Mouse (Mus musculus) heart, embryonic 16.5 days (tissue): ENCODE results near the gene Pgm1. TPM values are rescaled to one million over a fixed set of nuclear protein-coding genes. Genes with fewer than 3 reads are reported as not detected.
A peak's percentile ranks its signal among the peaks of the same experiment; 100 is the strongest.

Source experiments
- ATAC-seq: fragments of 200-750 bp; cut with Nextera tagmentation; replicated peaks from 2 replicates; pipeline ENCODE4 v1.8.0; 2017; ENCODE audit warnings: moderate number of reproducible peaks; ENCODE audit not compliant: insufficient read depth, low FRiP score; ENCODE audit errors: extremely low read depth
- H3K27ac ChIP-seq: fragments of 300-500 bp; sonication (generic); 2 replicates; pipeline ENCODE4 v1.5.1; 2014; ENCODE audit warnings: mild to moderate bottlenecking, low read length, control low read depth, moderate library complexity
- H3K27me3 ChIP-seq: fragments of 300-500 bp; sonication (generic); 2 replicates; pipeline ENCODE4 v1.6.1; 2014; ENCODE audit warnings: low read length, mixed read lengths; ENCODE audit not compliant: control insufficient read depth, insufficient read depth
- H3K36me3 ChIP-seq: fragments of 300-500 bp; sonication (generic); 2 replicates; pipeline ENCODE4 v1.6.1; 2014; ENCODE audit not compliant: control insufficient read depth, insufficient read depth
- H3K4me1 ChIP-seq: fragments of 300-500 bp; sonication (generic); 2 replicates; pipeline ENCODE4 v1.6.1; 2014; ENCODE audit warnings: low read length, mixed read lengths; ENCODE audit not compliant: control insufficient read depth, insufficient read depth
- H3K4me2 ChIP-seq: fragments of 300-500 bp; sonication (generic); 2 replicates; pipeline ENCODE4 v1.6.1; 2014; ENCODE audit warnings: low read depth, mild to moderate bottlenecking, control low read depth, low read length
- H3K4me3 ChIP-seq: fragments of 300-500 bp; sonication (generic); 2 replicates; pipeline ENCODE4 v1.5.1; 2014; ENCODE audit warnings: mild to moderate bottlenecking, control low read depth, low read length
- H3K9ac ChIP-seq: fragments of 300-500 bp; sonication (generic); 2 replicates; pipeline ENCODE4 v1.6.1; 2014; ENCODE audit warnings: low read length, control low read depth
- H3K9me3 ChIP-seq: fragments of 300-500 bp; sonication (generic); replicated peaks from 2 replicates; pipeline ENCODE4 v1.6.1; 2016; ENCODE audit warnings: low read length; ENCODE audit not compliant: control insufficient read depth
- WGBS: fragments of 180-500 bp; shearing (Covaris S2); extraction: QIAGEN DNeasy Blood & Tissue Kit; methylation state at CpG from one replicate; pipeline ENCODE4 v1.1.7; 2014; 5-methylcytosine and 5-hydroxymethylcytosine counted together
- polyA plus RNA-seq: library from polyadenylated mRNA; unstranded; fragments of >200 nt; fragmentation: Nextera tagmentation; extraction: Ambion mirVana; gene quantifications from 2 replicates; pipeline ENCODE4 v1.2.1, GENCODE M21; 2015

The Pgm1 gene
- polyA plus RNA-seq, 1 experiment from 2014 or later: 291 TPM

DNA sequence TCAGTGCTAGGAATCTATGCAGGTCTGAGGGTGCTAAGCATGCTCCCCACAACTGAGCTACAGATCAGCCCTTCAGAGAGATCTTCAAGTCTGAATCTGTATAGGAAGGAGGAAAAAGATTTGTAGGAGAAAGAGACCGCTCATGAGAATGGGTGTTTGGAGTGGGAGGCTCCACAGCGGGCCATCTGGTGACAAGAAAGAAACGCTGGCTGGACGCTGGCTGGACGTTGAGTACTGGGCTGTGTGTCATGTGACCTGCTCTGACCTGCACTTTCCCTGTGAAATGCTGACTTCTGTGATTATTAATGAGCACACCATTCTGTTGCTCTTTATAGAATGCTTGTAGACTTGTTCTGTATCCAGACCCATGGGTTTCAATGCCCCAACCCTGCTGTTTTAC lies 40.1 kb downstream of the Pgm1 start:
- WGBS: 67% methylated on average over 5 of the region's 5 CpGs
- no peaks in the 10 kb centered on the region for H3K27me3 ChIP-seq
- ATAC-seq: 0 out of 2 replicates have a peak, but pooled peaks have one; percentile 37
- H3K27ac ChIP-seq: peak overlapping the region; percentile 63
- no peaks in the 10 kb centered on the region for H3K4me1 ChIP-seq
- no peak overlapping the region for H3K4me3 ChIP-seq
- H3K9me3 ChIP-seq: no peaks in the 10 kb centered on the region
- H3K36me3 ChIP-seq: peaks cover 61% of the 10 kb centered on the region
- no peak overlapping the region for H3K9ac ChIP-seq
- H3K4me2 ChIP-seq: no peak overlapping the region

DNA sequence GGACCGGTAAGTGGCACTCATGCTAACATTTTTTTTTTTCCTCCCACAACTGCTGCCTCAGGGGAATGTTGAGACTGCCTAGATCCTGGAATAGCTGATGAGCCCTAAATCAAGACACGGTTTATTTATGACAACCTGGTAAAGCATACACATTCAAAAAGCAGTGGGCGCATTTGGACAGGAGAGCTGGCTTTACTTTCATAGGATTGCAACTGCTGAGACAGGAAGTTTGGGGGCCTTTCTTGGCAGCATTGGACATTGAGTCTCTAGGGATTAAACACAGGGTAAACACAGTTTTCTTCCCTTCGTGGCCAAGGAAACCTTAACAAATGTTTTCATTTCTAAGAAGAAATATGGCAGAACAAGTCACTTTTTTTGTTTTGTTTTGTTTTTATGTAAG lies 40.9 kb downstream of the Pgm1 start:
- H3K36me3 ChIP-seq: peaks cover 58% of the 10 kb centered on the region
- H3K27ac ChIP-seq: peak overlapping the region; percentile 63

DNA sequence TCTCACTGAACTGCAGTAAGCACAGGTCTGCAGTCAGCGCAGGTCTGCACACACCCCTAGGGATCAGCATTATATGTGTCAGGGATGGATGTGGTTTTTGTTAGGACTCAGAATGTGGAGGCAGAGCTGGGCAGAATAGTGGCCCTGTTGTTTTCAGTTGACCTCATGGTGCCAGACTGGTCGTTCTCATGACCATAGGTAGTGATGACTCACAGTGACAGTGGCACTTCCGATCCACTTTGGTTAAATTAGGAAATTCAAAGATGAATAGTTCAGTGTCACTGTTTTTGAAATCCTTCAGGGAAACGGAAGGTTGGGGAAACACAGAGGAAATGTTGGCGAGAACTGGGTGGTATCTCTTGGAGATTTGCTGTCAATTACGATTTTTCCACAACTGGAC lies 43.7 kb downstream of the Pgm1 start:
- Histone ChIP-seq H3K9me3 (no peaks in the 10 kb centered on the region), H3K4me2 (no peak overlapping the region), H3K4me1 (no peaks in the 10 kb centered on the region), H3K4me3 (no peak overlapping the region), H3K27me3 (no peaks in the 10 kb centered on the region), H3K9ac (no peak overlapping the region), H3K36me3 (peaks cover 43% of the 10 kb centered on the region), H3K27ac (no peak overlapping the region)
- no peak for ATAC-seq
- 81% methylated on average over 6 of the region's 6 CpGs for WGBS

More for the DNA sequence above, 40.9 kb downstream of the Pgm1 start:
- Histone ChIP-seq H3K9ac (no peak overlapping the region), H3K4me1 (no peaks in the 10 kb centered on the region), H3K4me3 (no peak overlapping the region), H3K4me2 (no peak overlapping the region), H3K27me3 (no peaks in the 10 kb centered on the region), H3K9me3 (no peaks in the 10 kb centered on the region)
- ATAC-seq: no peak
- 69% methylated on average over 4 of the region's 4 CpGs for WGBS

DNA sequence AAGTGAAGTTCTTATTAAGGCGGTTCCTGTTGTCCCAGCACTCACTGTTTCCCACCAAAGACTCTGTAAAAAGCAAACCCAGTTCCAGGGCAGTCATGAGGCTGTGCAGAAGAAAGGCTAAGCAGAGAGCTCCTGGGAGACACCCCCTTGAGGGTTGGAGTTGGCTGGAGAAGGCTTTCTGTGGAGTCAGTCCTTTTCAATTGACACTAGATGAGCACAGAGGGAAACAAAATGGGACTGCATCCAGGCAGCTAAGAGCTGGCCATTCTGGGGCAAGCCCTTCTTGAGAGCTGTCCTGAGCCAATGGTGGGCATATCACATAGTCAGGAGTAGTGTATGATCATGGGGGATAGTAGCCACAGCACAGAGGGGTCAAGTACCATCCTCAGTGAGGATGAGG lies 44.7 kb downstream of the Pgm1 start:
- Histone ChIP-seq H3K27ac (no peak overlapping the region), H3K36me3 (peaks cover 36% of the 10 kb centered on the region), H3K4me1 (no peaks in the 10 kb centered on the region), H3K9me3 (no peaks in the 10 kb centered on the region), H3K4me3 (no peak overlapping the region), H3K27me3 (no peaks in the 10 kb centered on the region), H3K4me2 (no peak overlapping the region), H3K9ac (no peak overlapping the region)
- ATAC-seq: no peak
- 92% methylated on average over 1 of the region's 1 CpGs for WGBS

DNA sequence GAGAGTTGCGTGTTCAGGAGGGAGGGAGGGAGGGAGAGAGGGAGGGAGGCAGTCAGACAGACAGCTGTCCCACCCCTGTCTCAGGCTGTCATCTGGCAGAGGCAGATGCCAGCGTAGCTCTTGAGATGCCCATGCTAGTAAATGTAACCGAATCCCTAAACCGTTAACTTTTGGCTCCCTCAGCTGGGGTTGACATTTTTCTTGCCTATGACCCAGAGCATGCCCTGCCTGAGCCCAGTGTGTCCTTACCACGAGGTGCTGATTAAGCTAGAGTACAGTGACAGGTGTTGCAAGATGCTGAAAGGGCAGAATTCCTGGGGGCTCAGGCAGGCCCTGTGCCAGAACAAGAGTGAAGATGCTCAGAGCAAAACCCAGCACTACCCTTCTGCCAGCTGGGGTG lies 45.2 kb downstream of the Pgm1 start:
- H3K4me1 ChIP-seq: no peaks in the 10 kb centered on the region
- H3K4me3 ChIP-seq: no peak overlapping the region
- no peak overlapping the region for H3K9ac ChIP-seq
- H3K9me3 ChIP-seq: no peaks in the 10 kb centered on the region
- ATAC-seq: no peak
- no peak overlapping the region for H3K27ac ChIP-seq
- H3K27me3 ChIP-seq: no peaks in the 10 kb centered on the region
- no peak overlapping the region for H3K4me2 ChIP-seq
- H3K36me3 ChIP-seq: peaks cover 32% of the 10 kb centered on the region
- 78% methylated on average over 5 of the region's 5 CpGs for WGBS

DNA sequence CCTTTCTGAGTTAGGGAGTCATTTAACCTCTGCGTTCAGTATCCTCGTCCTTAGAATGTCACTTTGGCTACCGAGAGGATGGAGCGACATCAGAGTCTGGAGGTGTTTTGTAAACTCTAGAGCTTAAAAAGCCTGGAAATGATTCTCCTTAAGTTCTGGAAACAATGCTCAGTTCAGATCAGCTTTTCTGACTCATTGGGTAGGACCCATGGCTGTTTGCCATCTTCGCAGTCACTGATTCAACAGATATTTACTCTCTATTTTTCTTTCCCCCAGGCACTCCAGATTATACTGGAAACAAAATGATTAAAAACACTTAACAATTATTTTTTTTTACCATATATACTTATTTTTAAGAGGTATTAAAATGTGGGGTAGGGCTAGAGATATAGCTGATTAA lies 50.1 kb downstream of the Pgm1 start:
- Histone ChIP-seq H3K27ac (no peak overlapping the region), H3K4me3 (no peak overlapping the region), H3K4me1 (no peaks in the 10 kb centered on the region), H3K27me3 (no peaks in the 10 kb centered on the region), H3K9me3 (no peaks in the 10 kb centered on the region), H3K36me3 (peaks cover 38% of the 10 kb centered on the region), H3K9ac (no peak overlapping the region), H3K4me2 (no peak overlapping the region)
- no peak for ATAC-seq
- 80% methylated on average over 5 of the region's 5 CpGs for WGBS

DNA sequence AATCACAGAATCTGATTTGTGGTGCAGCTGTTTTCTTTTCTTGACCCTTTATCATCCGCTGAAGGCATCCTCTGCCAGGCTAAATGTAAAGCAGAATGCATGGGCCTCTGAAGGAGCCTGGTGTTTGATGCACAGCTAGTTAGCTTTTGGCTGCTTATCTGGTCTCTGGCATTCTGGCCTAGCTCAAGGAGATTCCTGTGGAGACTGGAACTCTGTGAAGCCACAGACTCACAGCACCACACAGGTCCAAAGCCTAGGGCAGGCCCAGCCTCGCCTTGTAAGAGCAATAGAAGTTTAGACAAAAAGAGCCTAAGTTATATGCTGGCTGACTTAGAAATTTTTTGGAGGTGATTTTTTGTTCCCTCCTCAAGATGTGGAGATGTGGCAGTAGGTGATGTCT lies 52.0 kb downstream of the Pgm1 start:
- no peak for ATAC-seq
- peaks cover 32% of the 10 kb centered on the region for H3K36me3 ChIP-seq

DNA sequence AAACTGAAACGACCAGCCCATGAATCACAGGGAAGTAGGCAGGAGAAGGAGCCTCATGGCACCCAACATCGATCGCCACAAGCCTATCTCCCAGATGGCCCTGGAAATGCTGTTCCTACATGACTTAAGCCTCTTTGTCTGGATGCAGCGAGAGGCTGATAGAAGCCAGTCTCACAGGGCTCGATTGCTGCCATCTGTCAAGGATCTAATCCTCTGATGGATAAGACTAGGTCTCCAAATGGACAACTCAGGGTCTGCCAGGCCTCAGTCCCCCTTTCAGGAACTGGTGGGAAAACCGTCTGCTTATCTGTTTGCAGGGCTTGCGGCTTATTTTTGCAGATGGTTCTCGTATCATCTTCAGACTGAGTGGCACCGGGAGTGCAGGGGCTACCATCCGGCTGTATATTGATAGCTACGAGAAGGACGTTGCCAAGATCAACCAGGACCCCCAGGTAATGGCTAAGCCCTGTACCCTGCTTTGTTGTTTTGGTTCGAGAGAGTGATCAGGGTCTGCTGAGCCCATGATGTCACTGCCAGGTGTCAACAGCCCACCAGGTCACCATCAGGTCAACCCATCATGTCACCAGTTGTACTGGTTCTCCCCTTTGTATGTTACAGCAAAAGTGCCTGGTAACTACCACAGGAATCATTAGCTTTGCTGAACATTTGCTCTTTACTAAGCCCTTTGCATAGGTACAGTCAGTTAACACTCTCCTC lies 54.6 kb downstream of the Pgm1 start:
- no peaks in the 10 kb centered on the region for H3K27me3 ChIP-seq
- 45% methylated on average over 13 of the region's 13 CpGs for WGBS
- no peaks in the 10 kb centered on the region for H3K9me3 ChIP-seq
- H3K4me2 ChIP-seq: no peak overlapping the region
- no peaks in the 10 kb centered on the region for H3K4me1 ChIP-seq
- no peak overlapping the region for H3K9ac ChIP-seq
- peaks cover 43% of the 10 kb centered on the region for H3K36me3 ChIP-seq
- no peak; the same call in 1 of the 2 replicates for ATAC-seq
- H3K4me3 ChIP-seq: no peak overlapping the region
- no peak overlapping the region for H3K27ac ChIP-seq

More for the DNA sequence above, 52.0 kb downstream of the Pgm1 start:
- H3K9ac ChIP-seq: no peak overlapping the region
- no peaks in the 10 kb centered on the region for H3K4me1 ChIP-seq
- no peak overlapping the region for H3K4me3 ChIP-seq
- H3K4me2 ChIP-seq: no peak overlapping the region
- H3K9me3 ChIP-seq: no peaks in the 10 kb centered on the region
- H3K27ac ChIP-seq: no peak overlapping the region
- 76% methylated on average over 2 of the region's 2 CpGs for WGBS
- no peaks in the 10 kb centered on the region for H3K27me3 ChIP-seq

DNA sequence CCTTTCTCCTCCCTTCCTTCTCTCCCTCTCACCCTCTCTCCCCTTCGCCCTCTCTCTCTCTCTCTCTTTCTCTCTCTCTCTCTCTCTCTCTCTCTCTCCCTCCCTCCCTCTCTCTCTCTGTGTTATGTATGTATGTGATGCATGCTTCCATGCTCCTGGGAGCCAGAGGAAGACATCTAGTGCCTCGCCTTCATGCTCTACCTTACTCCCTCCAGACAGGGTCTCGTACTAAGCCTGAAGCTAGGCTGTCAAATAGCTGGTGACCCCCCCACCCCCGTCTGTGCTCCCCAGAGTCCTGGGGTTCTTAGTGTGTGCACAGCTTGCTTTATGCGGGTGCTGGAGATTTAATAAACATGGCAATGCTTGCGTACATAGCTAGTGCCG lies 55.1 kb downstream of the Pgm1 start:
- no peak overlapping the region for H3K4me2 ChIP-seq
- no peak overlapping the region for H3K4me3 ChIP-seq
- 82% methylated on average over 7 of the region's 7 CpGs for WGBS
- H3K27me3 ChIP-seq: no peaks in the 10 kb centered on the region
- no peaks in the 10 kb centered on the region for H3K4me1 ChIP-seq
- ATAC-seq: no peak
- H3K9ac ChIP-seq: no peak overlapping the region
- H3K9me3 ChIP-seq: no peaks in the 10 kb centered on the region
- peaks cover 42% of the 10 kb centered on the region for H3K36me3 ChIP-seq
- H3K27ac ChIP-seq: no peak overlapping the region
